Mouse (Mus musculus) adrenal gland, postnatal 25 days (tissue): ENCODE results near the gene Ccdc88c. TPM values are rescaled to one million over a fixed set of nuclear protein-coding genes. Genes with fewer than 3 reads are reported as not detected.

Experiments used
- DNase-seq: peaks from one replicate; pipeline ENCODE4 v3.0.0; 2021; ENCODE audit warnings: mixed read lengths
- microRNA-seq, 2 experiments: library from miRNA; unstranded; fragments of <30 nt; microRNA quantifications; one replicate each; pipeline ENCODE4 v1.2.0; 2021
- total RNA-seq: library from RNA; stranded (reverse); gene quantifications from 2 replicates; pipeline ENCODE4 v1.2.3, GENCODE M21; 2021

The Ccdc88c gene
- total RNA-seq, 1 experiment from 2014 or later, result 4.6 TPM

- DNase-seq, result no peak
Measured at GRCm38 (mm10) chr12:100875960-100876359, 152.9 kb downstream of the Ccdc88c start.

GRCm38 (mm10) chr12:100875553-100875952 lies 153.3 kb downstream of the Ccdc88c start:
- no peak for DNase-seq

- no peak for DNase-seq
Measured at GRCm38 (mm10) chr12:100873612-100874011, 155.2 kb downstream of the Ccdc88c start.

GRCm38 (mm10) chr12:100871841-100872240 lies 157.0 kb downstream of the Ccdc88c start:
- no peak for DNase-seq

- DNase-seq, result no peak
Measured at GRCm38 (mm10) chr12:100871234-100871633, 157.6 kb downstream of the Ccdc88c start.

GRCm38 (mm10) chr12:100868049-100868622 lies 160.7 kb downstream of the Ccdc88c start:
- no peak for DNase-seq

GRCm38 (mm10) chr12:100867097-100867496 lies 161.8 kb downstream of the Ccdc88c start:
- peak; percentile 12 for DNase-seq

- no peak for DNase-seq
Measured at GRCm38 (mm10) chr12:100865509-100866078, 163.3 kb downstream of the Ccdc88c start.

GRCm38 (mm10) chr12:100865072-100865471 lies 163.8 kb downstream of the Ccdc88c start:
- no peak for DNase-seq

GRCm38 (mm10) chr12:100862856-100863446 lies 165.9 kb downstream of the Ccdc88c start:
- DNase-seq, result no peak

- no peak for DNase-seq
Measured at GRCm38 (mm10) chr12:100862272-100862671, 166.6 kb downstream of the Ccdc88c start.

Small RNAs within 50 kb of the gene (microRNA-seq; reads per million reads assigned to microRNA genes)
- gene Mir1190, result 0 reads per million in 2 experiments

Other genes with a start within 250 kb of the Ccdc88c start
- 12.6 and 17.2 TPM in 2 replicates for gene Dglucy, start 250.0 kb downstream of the Ccdc88c start, total RNA-seq
- 1.00 and 1.6 TPM in 2 replicates for gene Gpr68, start 120.9 kb downstream of the Ccdc88c start, total RNA-seq
- gene Ppp4r3a, start 54.6 kb upstream of the Ccdc88c start, total RNA-seq, result 60.1 and 72.7 TPM in 2 replicates